Mouse (Mus musculus) forebrain, embryonic 12.5 days (tissue): ENCODE measurements at regions not wholly inside any gene's neighbourhood (a gene's known extent, or its start where the extent isn't known, plus 50 kb on each side); places are given as distances from the start of the nearest gene placed in this dataset.

ENCODE experiments used
- ATAC-seq: fragments of 200-750 bp; cut with Nextera tagmentation; 2 replicates; pipeline ENCODE4 v1.8.0; 2017; ENCODE audit warnings: moderate TSS enrichment; ENCODE audit not compliant: low FRiP score
- H3K27ac ChIP-seq: fragments of 300-500 bp; sonication (generic); 2 replicates; pipeline ENCODE4 v1.5.1; 2016; ENCODE audit warnings: mild to moderate bottlenecking
- H3K27me3 ChIP-seq: fragments of 300-500 bp; sonication (generic); 2 replicates; pipeline ENCODE4 v1.6.1; 2016; ENCODE audit warnings: mild to moderate bottlenecking
- H3K36me3 ChIP-seq: fragments of 300-500 bp; sonication (generic); replicated peaks from 2 replicates; pipeline ENCODE4 v1.6.1; 2016; ENCODE audit warnings: mild to moderate bottlenecking
- H3K4me1 ChIP-seq: fragments of 300-500 bp; sonication (generic); 2 replicates; pipeline ENCODE4 v1.6.1; 2016
- H3K4me2 ChIP-seq: fragments of 300-500 bp; sonication (generic); 2 replicates; pipeline ENCODE4 v1.6.1; 2016; ENCODE audit warnings: mild to moderate bottlenecking, moderate library complexity
- H3K4me3 ChIP-seq: fragments of 300-500 bp; sonication (generic); replicated peaks from 2 replicates; pipeline ENCODE4 v1.5.1; 2016; ENCODE audit warnings: mild to moderate bottlenecking
- H3K9ac ChIP-seq: fragments of 300-500 bp; sonication (generic); 2 replicates; pipeline ENCODE4 v1.6.1; 2016; ENCODE audit warnings: mild to moderate bottlenecking
- H3K9me3 ChIP-seq: fragments of 300-500 bp; sonication (generic); 2 replicates; pipeline ENCODE4 v1.6.1; 2016
- WGBS: fragments of 180-500 bp; shearing (Covaris S2); methylation state at CpG from one replicate; pipeline ENCODE4 v1.1.7; 2016; 5-methylcytosine and 5-hydroxymethylcytosine counted together

- Histone ChIP-seq H3K9ac (no peak overlapping the region), H3K36me3 (no peaks in the 10 kb centered on the region), H3K4me1 (no peaks in the 10 kb centered on the region), H3K4me3 (no peak overlapping the region), H3K9me3 (no peaks in the 10 kb centered on the region), H3K4me2 (no peak overlapping the region), H3K27ac (no peak overlapping the region), H3K27me3 (no peaks in the 10 kb centered on the region)
- WGBS, result 83% methylated on average over 13 of the region's 13 CpGs
- ATAC-seq, result no peak
Observed at GRCm38 (mm10) chr11:55772107-55772506, 164.1 kb upstream of the Glra1 start.

- Histone ChIP-seq H3K4me3 (no peak overlapping the region), H3K9me3 (no peaks in the 10 kb centered on the region), H3K9ac (no peak overlapping the region), H3K36me3 (no peaks in the 10 kb centered on the region), H3K4me2 (no peak overlapping the region), H3K4me1 (no peaks in the 10 kb centered on the region), H3K27ac (no peak overlapping the region), H3K27me3 (no peaks in the 10 kb centered on the region)
- WGBS, result 85% methylated on average over 1 of the region's 1 CpGs
- no peak for ATAC-seq
Observed at GRCm38 (mm10) chr11:55764846-55765245, 156.8 kb upstream of the Glra1 start.
